ENCODE assay signal across 9 mouse cellular contexts in the genomic region with DNA sequence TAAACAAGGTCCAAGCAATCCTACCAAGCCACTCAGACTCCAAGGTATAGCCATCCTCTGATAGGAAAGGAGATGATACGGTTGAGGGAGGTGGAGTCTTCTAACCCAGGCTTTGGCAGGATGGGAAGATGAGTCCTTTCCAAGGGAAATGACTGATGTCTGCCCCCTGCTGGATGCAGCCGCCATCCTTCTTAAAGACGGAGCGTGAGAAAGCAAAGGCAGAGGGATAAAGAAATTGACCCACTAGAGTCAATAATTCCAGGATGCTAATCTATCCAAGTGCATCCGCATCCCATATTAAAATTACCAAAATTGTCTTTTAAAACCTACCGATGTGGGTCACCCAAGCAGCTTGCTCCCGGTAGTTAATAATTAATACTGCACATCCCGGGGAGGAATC.
A peak's percentile ranks its signal among the peaks of the same experiment; 100 is the strongest.
DNase-seq lines count a peak whose midpoint lies in the region; ATAC-seq and TF ChIP-seq lines count a peak whose summit lies in the region.
"Had no signal": no experiment of that assay in that cellular context is flagged by ENCODE, and none has a peak within 500 bp of the region (broad histone marks: within the 10 kb centered on the region; RNA-seq: fewer than 3 reads in every experiment).

No protein-coding gene starts in this region.

- H3K27me3 ChIP-seq in forebrain, postnatal 0 days (ENCODE audit: insufficient read depth, low read length): peaks cover 7% of the 10 kb centered on the region; the same call in 1 of the 2 replicates

- TF ChIP-seq CTCF in forebrain, postnatal 0 days (IDR thresholded peaks at IDR 0.05; ENCODE audit: low read depth): peak; percentile 66

- no peaks in the 10 kb centered on the region; the same call in 1 of the 2 replicates for H3K4me1 ChIP-seq in forebrain, postnatal 0 days (ENCODE audit: insufficient read depth)

- 50% methylated on average over 8 of the region's 8 CpGs for WGBS in forebrain, postnatal 0 days

- no peak overlapping the region for H3K4me3 ChIP-seq in forebrain, postnatal 0 days (ENCODE audit: low read depth, low read length)
- H3K4me3 ChIP-seq: neural tube, embryonic 12.5 days had no signal

- H3K4me2 ChIP-seq in forebrain, postnatal 0 days (ENCODE audit: low read depth): peak overlapping the region; percentile 29

- no peak for ATAC-seq in forebrain, postnatal 0 days
- ATAC-seq in erythroblast, adult 5-6 weeks (replicated peaks; ENCODE audit: low FRiP score, poor library complexity, severe bottlenecking): no peak

- no peak overlapping the region for H3K9ac ChIP-seq in forebrain, postnatal 0 days
- H3K9ac ChIP-seq: neural tube, embryonic 12.5 days had no signal

- H3K27ac ChIP-seq in forebrain, postnatal 0 days (ENCODE audit: low read depth, low read length): no peak overlapping the region
- H3K27ac ChIP-seq: neural tube, embryonic 12.5 days had no signal

- no peaks in the 10 kb centered on the region for H3K36me3 ChIP-seq in forebrain, postnatal 0 days (ENCODE audit: insufficient read depth)
- H3K36me3 ChIP-seq: neural tube, embryonic 12.5 days had no signal

- DNase-seq in kidney, adult 9 months: peak; percentile 5
- no peak for DNase-seq in kidney, adult 18-20 months
- peak; percentile 69 for DNase-seq in adrenal gland, postnatal 14 days
- peak; percentile 65 for DNase-seq in forebrain, postnatal 0 days
- peak; percentile 25 to 66 for DNase-seq in left cerebral cortex, postnatal 14 days (ENCODE audit: low spot score in 2 of 2)
- DNase-seq in neural tube, embryonic 10.5 days (ENCODE audit: extremely low spot score, low spot score): peak; percentile 47
- DNase-seq in urinary bladder, postnatal 36 days (ENCODE audit: low spot score in 2 of 2): no peak

- no peaks in the 10 kb centered on the region for H3K9me3 ChIP-seq in forebrain, postnatal 0 days (ENCODE audit: low read length)
- H3K9me3 ChIP-seq: neural tube, embryonic 12.5 days had no signal

- intact Hi-C loops in left cerebral cortex, postnatal 14 days (cut with DNase I): no loop called here

Comparison
In these comparisons a context has a peak if more than half of its experiments do, and no peak if none do; other contexts are left out.
1. DNase-seq: peak in kidney, adult 9 months (single experiment), adrenal gland, postnatal 14 days (single experiment), forebrain, postnatal 0 days (single experiment), left cerebral cortex, postnatal 14 days (2 of 2) and neural tube, embryonic 10.5 days (single experiment); none in kidney, adult 18-20 months (single experiment) and urinary bladder, postnatal 36 days (0 of 2).